Mouse (Mus musculus) ZHBTc4 (cell line): ENCODE results near the gene Magea1.
"Not testable (repeated sequence)": the region's sequence is repeated elsewhere in the genome, so short reads cannot be mapped to it uniquely, and the experiment has no call there.

ENCODE experiments used
- DNase-seq: peaks from one replicate; pipeline ENCODE4 v3.0.0-alpha.2; 2011; ENCODE audit warnings: low read depth, low spot score

Gene Magea1

GRCm38 (mm10) chrX:155089693-155090092 is at the start of gene Magea1:
Magea1 (minus strand) TSS chrX:155089793.
- not testable (repeated sequence) for DNase-seq

GRCm38 (mm10) chrX:155128312-155128711 is 38.7 kb upstream of the Magea1 start, which contains the start of gene Cldn34b2:
Cldn34b2 (minus strand) TSS chrX:155128412.
- DNase-seq = not testable (repeated sequence)

- DNase-seq = peak; percentile 19
Observed at GRCm38 (mm10) chrX:155098024-155098423, 8.4 kb upstream of the Magea1 start.

- DNase-seq = not testable (repeated sequence)
Observed at GRCm38 (mm10) chrX:155093566-155093965, 4.0 kb upstream of the Magea1 start, which contains the start of gene Magea2. Magea2 (minus strand) TSS chrX:155093666.

GRCm38 (mm10) chrX:155063045-155063444 is 26.5 kb downstream of the Magea1 start, which contains the start of gene Magea5:
Magea5 (minus strand) TSS chrX:155063145.
- not testable (repeated sequence) for DNase-seq
